Mouse (Mus musculus): ENCODE measurements around the gene Fam181a. TPM values are rescaled to one million over a fixed set of nuclear protein-coding genes. Genes with fewer than 3 reads are reported as not detected.
A peak's percentile ranks its signal among the peaks of the same experiment; 100 is the strongest.

The Fam181a gene
- polyA plus RNA-seq, 1 experiment from 2014 or later, result not detected

DNA sequence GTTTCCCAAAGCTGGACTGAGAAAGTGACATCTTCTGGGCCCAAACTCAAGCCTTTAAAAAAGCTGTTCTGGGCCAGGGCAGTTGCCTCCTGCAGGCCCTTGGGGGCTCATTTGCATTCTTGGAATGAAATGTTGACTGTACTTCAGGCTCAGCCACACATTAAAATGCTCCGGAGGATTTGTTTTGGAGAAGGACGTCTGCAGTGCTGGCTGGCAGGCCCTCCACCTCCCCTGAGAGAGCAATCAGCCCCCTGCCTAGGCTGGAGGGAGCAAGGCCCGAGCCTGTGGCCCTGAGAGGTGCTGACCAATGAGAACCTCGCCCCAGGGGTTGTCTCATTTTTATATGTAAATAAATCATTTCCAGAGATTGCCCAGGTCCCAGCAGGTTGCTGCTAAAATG is 14.5 kb upstream of the Fam181a start:
- no peaks in the 10 kb centered on the region for H3K36me3 ChIP-seq
- peaks cover 8% of the 10 kb centered on the region for H3K4me1 ChIP-seq
- no peaks in the 10 kb centered on the region for H3K9me3 ChIP-seq
- peaks cover 24% of the 10 kb centered on the region for H3K27me3 ChIP-seq (ENCODE audit: insufficient read depth, poor library complexity, severe bottlenecking)
- no peak overlapping the region for H3K27ac ChIP-seq
- no peak for DNase-seq (ENCODE audit: low spot score)
- WGBS, result 21% methylated on average over 4 of the region's 4 CpGs
- no peak overlapping the region for H3K4me3 ChIP-seq

DNA sequence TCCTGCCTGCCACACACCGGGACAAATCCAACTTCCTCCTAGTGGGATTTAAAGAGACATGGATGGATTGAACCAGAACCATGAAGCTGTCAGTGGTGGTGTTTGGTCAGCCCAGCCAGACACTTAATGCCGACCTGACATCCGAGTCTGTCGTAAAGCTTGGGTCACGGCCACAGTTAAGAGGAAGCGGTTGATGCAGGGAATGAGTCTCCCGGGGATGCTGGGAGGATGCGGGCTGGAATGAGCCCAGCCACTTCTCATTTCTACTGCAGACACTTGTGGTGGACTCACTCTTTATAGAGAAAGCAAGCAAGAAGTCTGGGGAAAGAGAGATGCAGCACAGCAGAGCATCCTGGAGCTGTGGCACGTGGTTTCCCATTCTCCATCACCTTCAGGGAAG is 10.3 kb upstream of the Fam181a start:
- H3K9me3 ChIP-seq, result no peaks in the 10 kb centered on the region
- WGBS, result 80% methylated on average over 9 of the region's 9 CpGs
- 0 out of 2 replicates have a peak, but pooled peaks cover 4% of the 10 kb centered on the region for H3K4me1 ChIP-seq
- H3K4me3 ChIP-seq, result no peak overlapping the region
- H3K27me3 ChIP-seq (ENCODE audit: insufficient read depth, poor library complexity, severe bottlenecking), result peaks cover 32% of the 10 kb centered on the region
- DNase-seq (ENCODE audit: low spot score), result no peak
- no peak overlapping the region for H3K27ac ChIP-seq
- no peaks in the 10 kb centered on the region for H3K36me3 ChIP-seq

DNA sequence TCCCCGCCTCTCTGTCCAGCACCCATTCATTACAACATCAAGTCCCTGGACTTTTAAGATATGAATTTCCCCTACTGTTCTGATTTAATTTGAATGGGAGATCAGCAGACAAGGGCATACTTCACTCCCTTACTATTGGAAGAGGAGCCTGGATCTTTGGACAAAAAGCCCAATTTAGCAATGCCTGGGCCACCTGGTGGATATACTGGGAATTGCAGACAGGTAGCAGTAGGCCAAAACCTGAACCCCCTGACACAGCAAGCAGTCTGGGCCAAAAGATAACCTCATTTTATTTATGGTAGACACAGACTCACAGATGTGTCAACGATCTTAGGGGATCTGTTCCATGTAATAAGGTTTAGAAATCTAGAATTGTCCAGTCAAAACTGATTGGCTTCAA is 9.1 kb upstream of the Fam181a start:
- no peak overlapping the region for H3K4me3 ChIP-seq
- 52% methylated on average over 2 of the region's 2 CpGs for WGBS
- H3K27me3 ChIP-seq (ENCODE audit: insufficient read depth, poor library complexity, severe bottlenecking), result peaks cover 32% of the 10 kb centered on the region
- no peak for DNase-seq (ENCODE audit: low spot score)
- no peaks in the 10 kb centered on the region for H3K36me3 ChIP-seq
- 0 out of 2 replicates have a peak, but pooled peaks cover 4% of the 10 kb centered on the region for H3K4me1 ChIP-seq
- H3K9me3 ChIP-seq, result no peaks in the 10 kb centered on the region
- no peak overlapping the region for H3K27ac ChIP-seq

DNA sequence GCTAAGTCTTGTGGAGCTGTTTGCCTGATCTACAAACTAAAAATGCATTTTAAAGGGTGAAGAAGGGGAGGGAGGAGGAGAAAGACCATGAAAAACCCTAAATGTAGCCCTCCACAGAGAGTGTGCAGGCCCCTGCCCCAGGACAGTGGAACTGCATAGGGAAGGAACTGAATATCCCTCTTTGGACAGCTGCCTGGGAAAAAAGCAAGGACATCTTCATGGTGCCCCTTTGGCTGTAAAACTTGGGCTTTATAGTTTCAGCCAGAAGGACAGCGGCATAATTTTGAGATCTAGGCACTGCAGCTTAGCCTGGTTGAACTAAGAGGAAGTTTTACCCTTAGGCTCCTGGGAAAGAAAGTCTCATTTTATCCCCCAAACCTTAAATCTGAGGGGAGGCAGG is 7.8 kb upstream of the Fam181a start:
- Histone ChIP-seq H3K4me1 (0 out of 2 replicates have a peak, but pooled peaks cover 4% of the 10 kb centered on the region), H3K4me3 (no peak overlapping the region), H3K9me3 (no peaks in the 10 kb centered on the region), H3K27me3 (ENCODE audit: insufficient read depth, poor library complexity, severe bottlenecking) (peaks cover 32% of the 10 kb centered on the region), H3K36me3 (no peaks in the 10 kb centered on the region), H3K27ac (no peak overlapping the region)
- 91% methylated on average over 1 of the region's 1 CpGs for WGBS
- DNase-seq (ENCODE audit: low spot score), result no peak

DNA sequence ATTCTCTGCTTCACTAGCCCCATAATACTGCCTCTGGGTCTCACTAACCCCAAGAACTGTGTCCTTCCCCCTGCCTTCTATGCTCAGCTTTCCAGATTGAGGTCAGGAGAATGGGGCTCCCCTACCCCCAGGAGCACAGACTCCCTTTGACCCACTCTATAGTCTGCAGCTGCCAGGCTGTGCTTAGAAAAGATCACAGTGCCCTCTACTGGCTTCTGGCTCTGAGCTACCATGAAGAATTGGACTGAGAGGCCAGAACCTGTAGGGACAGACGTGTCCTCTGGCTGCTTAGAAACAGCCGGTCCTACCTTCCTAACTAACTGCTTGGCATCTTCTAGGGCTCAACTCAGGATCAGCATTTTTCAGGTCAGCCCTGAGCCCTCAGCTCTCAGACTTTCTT is 4.6 kb upstream of the Fam181a start:
- no peaks in the 10 kb centered on the region for H3K36me3 ChIP-seq
- H3K4me1 ChIP-seq, result peaks cover 10% of the 10 kb centered on the region; the same call in 1 of the 2 replicates
- H3K27me3 ChIP-seq (ENCODE audit: insufficient read depth, poor library complexity, severe bottlenecking), result peaks cover 9% of the 10 kb centered on the region; the same call in 1 of the 2 replicates
- no peak overlapping the region for H3K27ac ChIP-seq
- WGBS, result 33% methylated on average over 2 of the region's 2 CpGs
- H3K4me3 ChIP-seq, result no peak overlapping the region
- DNase-seq (ENCODE audit: low spot score), result no peak
- no peaks in the 10 kb centered on the region for H3K9me3 ChIP-seq

DNA sequence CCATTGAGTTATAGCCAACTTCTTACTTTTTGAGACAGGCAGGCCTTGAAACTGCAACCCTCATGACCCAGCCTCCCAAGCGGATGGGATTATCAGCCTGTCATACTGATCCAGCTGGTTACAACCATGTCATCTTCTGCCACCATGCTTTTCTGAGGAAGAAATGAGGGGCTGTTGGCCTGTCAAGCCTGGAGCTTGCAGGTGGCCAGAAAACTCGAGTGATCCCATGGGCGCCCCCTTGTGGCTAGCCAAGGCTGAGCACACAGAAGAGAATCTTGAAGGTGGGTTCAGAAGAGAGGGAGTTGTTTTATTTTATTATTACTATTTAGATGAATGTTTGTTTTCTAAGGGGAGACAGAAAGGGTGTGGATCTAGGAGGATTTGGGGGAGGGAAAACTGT is 4.1 kb upstream of the Fam181a start:
- Histone ChIP-seq H3K9me3 (no peaks in the 10 kb centered on the region), H3K4me1 (peaks cover 12% of the 10 kb centered on the region; the same call in 1 of the 2 replicates), H3K4me3 (no peak overlapping the region), H3K36me3 (no peaks in the 10 kb centered on the region), H3K27me3 (ENCODE audit: insufficient read depth, poor library complexity, severe bottlenecking) (peaks cover 10% of the 10 kb centered on the region; the same call in 1 of the 2 replicates), H3K27ac (no peak overlapping the region)
- WGBS, result 20% methylated on average over 3 of the region's 3 CpGs
- DNase-seq (ENCODE audit: low spot score), result no peak

DNA sequence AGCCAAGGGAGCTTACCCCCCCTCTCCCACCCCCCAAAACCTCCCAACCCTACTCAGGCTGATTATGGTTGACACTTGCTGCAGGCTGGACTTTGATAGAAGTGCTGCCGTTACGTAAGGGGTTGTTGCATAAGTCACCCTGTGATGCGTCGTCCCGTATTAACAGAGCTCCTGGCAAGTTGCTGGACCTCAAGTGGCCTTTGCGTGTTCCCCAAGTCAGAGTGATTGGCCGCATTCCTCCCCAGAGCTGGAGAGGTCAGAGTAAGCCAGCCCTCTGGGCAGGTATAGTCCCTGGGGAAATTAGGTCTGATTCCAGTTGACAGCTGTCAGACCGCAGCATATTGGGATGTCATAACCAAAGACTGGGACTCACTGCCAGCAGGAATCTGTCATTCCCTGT is 1.1 kb downstream of the Fam181a start:
- no peaks in the 10 kb centered on the region for H3K36me3 ChIP-seq
- H3K27me3 ChIP-seq (ENCODE audit: insufficient read depth, poor library complexity, severe bottlenecking), result peaks cover 51% of the 10 kb centered on the region
- WGBS, result 73% methylated on average over 8 of the region's 8 CpGs
- DNase-seq (ENCODE audit: low spot score), result no peak
- H3K4me1 ChIP-seq, result peaks cover 29% of the 10 kb centered on the region
- no peak overlapping the region for H3K27ac ChIP-seq
- H3K4me3 ChIP-seq, result no peak overlapping the region
- H3K9me3 ChIP-seq, result no peaks in the 10 kb centered on the region

DNA sequence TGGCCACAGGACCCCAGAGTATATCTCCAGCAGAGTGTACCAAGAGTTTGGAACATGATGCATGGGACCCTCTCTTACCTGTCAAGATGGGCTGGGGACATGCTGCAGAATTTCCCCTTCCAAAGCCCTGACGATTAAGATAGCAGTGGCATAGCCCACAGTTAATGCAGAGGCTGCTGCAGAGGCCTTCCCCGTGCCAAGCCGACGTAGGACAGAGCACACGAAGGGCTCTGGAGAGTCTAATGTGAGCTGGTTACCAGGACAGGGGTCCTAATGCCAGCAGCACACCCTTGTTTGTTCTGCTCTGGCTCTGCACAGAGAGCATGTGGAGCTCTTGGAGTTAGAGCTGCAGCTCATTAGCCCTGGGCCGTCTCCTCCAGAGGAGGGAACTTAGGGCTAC is 2.5 kb downstream of the Fam181a start:
- no peak for DNase-seq (ENCODE audit: low spot score)
- Histone ChIP-seq H3K9me3 (no peaks in the 10 kb centered on the region), H3K36me3 (no peaks in the 10 kb centered on the region), H3K27me3 (ENCODE audit: insufficient read depth, poor library complexity, severe bottlenecking) (peaks cover 54% of the 10 kb centered on the region), H3K4me3 (no peak overlapping the region), H3K4me1 (peaks cover 33% of the 10 kb centered on the region), H3K27ac (no peak overlapping the region)
- WGBS, result 81% methylated on average over 6 of the region's 6 CpGs

DNA sequence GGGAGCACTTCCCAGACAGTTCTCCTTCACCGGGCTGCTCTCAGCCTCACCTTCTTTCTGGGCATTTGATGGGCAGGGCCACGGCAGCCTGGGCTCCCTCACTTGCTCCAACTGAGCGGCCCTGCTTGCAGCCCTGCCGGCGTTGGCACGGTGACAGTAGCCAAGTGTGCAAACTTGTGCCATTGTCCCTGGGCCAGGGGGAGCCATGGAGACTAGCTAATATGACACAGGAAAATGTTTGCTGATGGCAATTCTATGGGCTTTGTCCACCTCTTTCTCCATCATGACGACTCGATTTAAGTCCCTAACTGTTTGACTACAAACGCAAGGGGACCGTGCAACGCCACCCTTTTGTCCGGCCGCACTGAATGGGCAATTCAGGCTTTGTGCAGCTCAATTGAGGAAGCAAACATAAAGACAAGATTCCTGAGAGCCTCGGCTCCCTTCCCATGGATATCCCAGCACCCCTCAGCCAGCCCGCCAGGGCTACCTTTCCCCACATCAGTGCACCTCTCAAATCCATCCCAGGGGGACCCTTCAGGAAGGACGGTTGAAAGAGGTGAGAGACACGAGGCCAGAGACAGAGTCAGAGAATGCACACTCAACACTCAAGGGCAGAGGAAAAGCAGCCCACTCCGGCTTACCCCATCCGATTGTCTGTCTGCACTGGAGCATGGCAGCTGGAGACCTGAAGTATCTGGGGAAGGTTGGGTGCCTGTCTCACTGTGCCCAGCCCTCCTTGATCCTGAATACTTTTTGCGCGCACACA is 3.3 kb downstream of the Fam181a start:
- Histone ChIP-seq H3K9me3 (no peaks in the 10 kb centered on the region), H3K36me3 (no peaks in the 10 kb centered on the region), H3K4me1 (peaks cover 36% of the 10 kb centered on the region), H3K4me3 (no peak overlapping the region), H3K27ac (no peak overlapping the region), H3K27me3 (ENCODE audit: insufficient read depth, poor library complexity, severe bottlenecking) (peaks cover 54% of the 10 kb centered on the region)
- no peak for DNase-seq (ENCODE audit: low spot score)
- 70% methylated on average over 21 of the region's 21 CpGs for WGBS

DNA sequence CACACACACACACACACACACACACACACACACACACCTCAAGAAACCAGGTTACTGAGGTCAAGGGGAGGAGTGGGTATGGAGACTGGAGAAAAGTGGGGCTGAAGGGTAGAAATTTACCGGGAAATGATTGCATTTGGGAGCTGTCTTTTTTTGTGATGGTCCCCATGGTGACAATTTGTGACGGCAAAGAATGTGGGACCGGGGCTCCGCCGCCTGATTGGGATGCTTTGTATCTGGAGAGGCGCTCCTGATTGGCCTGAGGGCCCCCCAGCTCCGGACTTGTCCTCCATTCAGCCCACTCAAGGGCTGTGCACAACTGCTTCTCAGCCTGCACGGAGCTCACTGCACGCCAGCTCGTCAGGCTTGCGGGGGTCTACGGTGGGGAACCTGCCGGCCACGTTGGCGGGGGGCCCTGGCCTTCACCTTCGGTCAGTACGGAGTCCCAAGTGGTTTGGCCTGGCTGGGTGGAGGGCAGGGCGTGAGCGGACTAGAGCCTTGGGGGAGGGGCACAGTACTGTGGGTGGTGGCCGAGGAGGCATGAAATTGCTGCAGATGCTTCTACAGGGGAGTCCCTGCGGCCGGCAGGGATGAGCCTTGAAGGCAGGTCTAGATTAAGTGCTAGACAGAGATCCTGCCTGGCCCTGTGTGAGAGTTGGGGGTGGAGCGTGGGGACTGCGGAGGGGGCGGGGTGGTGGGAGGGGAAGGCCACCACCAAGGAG is 4.0 kb downstream of the Fam181a start:
- H3K9me3 ChIP-seq, result no peaks in the 10 kb centered on the region
- WGBS, result 6% methylated on average over 25 of the region's 25 CpGs
- peaks cover 36% of the 10 kb centered on the region for H3K4me1 ChIP-seq
- H3K27me3 ChIP-seq (ENCODE audit: insufficient read depth, poor library complexity, severe bottlenecking), result peaks cover 54% of the 10 kb centered on the region
- DNase-seq (ENCODE audit: low spot score), result no peak
- H3K27ac ChIP-seq, result peak overlapping the region; percentile 59; the same call in 1 of the 2 replicates
- H3K36me3 ChIP-seq, result 0 out of 2 replicates have a peak, but pooled peaks cover 5% of the 10 kb centered on the region
- H3K4me3 ChIP-seq, result peak overlapping the region; percentile 53

DNA sequence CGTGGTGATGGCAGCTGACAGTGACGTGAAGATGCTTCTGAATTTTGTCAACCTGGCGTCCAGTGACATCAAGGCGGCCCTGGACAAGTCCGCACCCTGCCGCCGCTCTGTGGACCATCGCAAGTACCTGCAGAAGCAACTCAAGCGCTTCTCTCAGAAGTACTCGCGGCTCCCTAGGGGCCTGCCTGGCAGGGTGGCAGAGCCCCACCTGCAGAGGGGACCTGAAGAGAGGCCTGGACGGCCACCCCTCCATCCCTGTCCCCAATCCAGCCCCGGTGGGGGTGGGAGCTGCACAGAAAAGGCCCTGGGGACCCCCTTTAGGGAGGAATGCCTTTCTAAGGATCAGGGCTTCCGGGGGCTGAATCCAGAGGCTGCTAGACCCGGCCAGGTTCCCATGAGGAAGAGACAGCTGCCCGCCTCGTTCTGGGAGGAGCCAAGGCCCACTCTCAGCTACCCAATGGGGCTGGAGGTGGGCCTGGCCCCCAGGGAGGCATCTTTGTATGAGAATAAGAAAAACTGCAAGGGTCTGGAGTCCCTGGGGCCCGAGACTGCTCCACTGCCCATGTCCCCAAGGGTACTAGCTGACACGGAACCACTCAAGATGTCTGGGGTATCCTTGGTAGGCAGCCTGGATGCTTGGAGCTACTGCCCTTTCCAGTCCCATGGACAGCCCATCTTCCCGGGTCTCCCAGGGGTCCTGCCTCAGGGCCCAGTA is 5.2 kb downstream of the Fam181a start:
- Histone ChIP-seq H3K36me3 (peaks cover 17% of the 10 kb centered on the region), H3K4me3 (no peak overlapping the region), H3K27ac (no peak overlapping the region), H3K9me3 (no peaks in the 10 kb centered on the region), H3K4me1 (peaks cover 33% of the 10 kb centered on the region), H3K27me3 (ENCODE audit: insufficient read depth, poor library complexity, severe bottlenecking) (peaks cover 54% of the 10 kb centered on the region)
- 34% methylated on average over 20 of the region's 20 CpGs for WGBS
- no peak for DNase-seq (ENCODE audit: low spot score)

DNA sequence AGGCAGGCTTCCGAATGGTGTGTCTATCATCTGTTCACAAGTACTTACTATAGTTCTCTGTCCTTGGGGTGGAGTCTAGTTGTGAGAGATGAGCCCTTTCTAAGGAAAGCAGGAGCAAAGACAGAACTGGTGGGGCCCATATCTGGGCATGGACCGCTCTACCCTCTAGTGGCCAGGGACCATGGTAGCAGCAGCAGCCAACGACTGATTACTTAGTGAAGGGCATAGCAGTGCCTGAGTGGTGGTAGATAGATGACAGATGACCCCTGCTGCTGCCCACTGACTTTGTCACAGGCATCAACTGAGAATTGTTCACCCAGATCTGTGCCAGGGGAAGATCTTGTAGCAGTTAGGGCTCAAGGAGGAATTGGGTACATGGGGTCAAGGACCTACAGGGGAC is 12.0 kb downstream of the Fam181a start:
- H3K27me3 ChIP-seq (ENCODE audit: insufficient read depth, poor library complexity, severe bottlenecking), result peaks cover 22% of the 10 kb centered on the region; the same call in 1 of the 2 replicates
- peaks cover 78% of the 10 kb centered on the region for H3K36me3 ChIP-seq
- DNase-seq (ENCODE audit: low spot score), result no peak
- 37% methylated on average over 3 of the region's 3 CpGs for WGBS
- no peak overlapping the region for H3K27ac ChIP-seq
- no peaks in the 10 kb centered on the region for H3K9me3 ChIP-seq
- H3K4me3 ChIP-seq, result no peak overlapping the region
- H3K4me1 ChIP-seq, result peaks cover 35% of the 10 kb centered on the region

All from heart, embryonic 10.5 days (tissue).